Mouse (Mus musculus) bone marrow macrophage, adult 2 months (primary cell): ENCODE measurements around the gene Msto1.
"Not testable (repeated sequence)": the region's sequence is repeated elsewhere in the genome, so short reads cannot be mapped to it uniquely, and the experiment has no call there.

Experiments used
- CTCF ChIP-seq: IDR thresholded peaks from 2 replicates; pipeline ENCODE4 v1.5.1; 2012; ENCODE audit warnings: low read depth, mild to moderate bottlenecking, low read length, moderate library complexity
- POLR2A ChIP-seq: IDR thresholded peaks from 2 replicates; pipeline ENCODE4 v1.6.1; 2012; ENCODE audit warnings: mild to moderate bottlenecking, low read depth, low read length, borderline replicate concordance

DNA sequence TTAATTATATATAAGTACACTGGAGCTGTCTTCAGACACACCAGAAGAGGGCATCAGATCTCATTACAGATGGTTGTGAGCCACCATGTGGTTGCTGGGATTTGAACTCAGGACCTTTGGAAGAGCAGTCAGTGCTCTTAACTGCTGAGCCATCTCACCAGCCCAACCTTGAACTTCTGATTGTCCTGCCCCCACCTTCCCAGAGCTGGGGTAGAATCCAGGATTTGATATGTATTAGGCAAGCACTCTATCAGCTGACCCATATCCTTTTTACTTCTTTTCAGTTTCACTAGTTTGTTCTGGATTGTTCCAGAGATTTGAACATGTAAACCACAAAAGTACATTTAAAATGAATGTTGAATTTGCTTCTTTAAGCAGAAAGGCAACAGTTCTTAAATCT lies 49.4 kb upstream of the Msto1 start:
- TF ChIP-seq CTCF, POLR2A: not testable (repeated sequence)
